Mouse (Mus musculus) yolk sac, embryonic 10.5 days (tissue): Measurements from ENCODE around the gene Vps53.

Experiments
- DNase-seq: peaks from one replicate; pipeline ENCODE4 v3.0.0-alpha.2; 2017; ENCODE audit warnings: low spot score

The Vps53 gene

DNA sequence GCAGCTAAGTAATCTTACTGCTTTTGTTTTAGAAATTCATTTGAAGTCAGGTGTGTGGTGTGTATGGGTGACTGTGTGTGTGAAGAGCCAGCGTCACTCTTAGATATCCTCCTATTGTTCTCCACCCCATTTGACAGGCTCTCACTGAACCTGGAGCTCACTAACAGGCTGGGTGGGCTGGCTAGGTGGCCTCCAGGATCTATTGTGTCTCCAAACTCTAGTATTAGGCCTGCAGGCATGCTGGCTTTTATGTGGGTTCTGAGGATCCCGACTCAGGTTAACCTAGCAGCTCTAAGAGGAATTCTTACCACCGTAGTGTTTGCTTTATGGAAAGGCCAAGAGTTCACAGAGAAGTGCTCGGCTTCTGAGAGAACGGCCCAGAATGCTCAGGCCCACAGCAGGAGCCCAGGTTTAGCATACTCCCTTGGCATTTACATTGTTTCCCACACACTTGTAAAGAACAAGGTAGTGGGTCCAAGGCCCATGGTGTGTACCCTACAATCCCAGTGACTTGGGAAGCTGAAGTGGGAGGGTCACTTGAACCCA, 128.4 kb downstream of the Vps53 start:
- no peak for DNase-seq

- no peak for DNase-seq
Observed at GRCm38 (mm10) chr11:76050509-76050908, 128.9 kb downstream of the Vps53 start.

GRCm38 (mm10) chr11:76045367-76045766, 134.1 kb downstream of the Vps53 start:
- no peak for DNase-seq

- DNase-seq = no peak
Observed at GRCm38 (mm10) chr11:76044468-76044867, 135.0 kb downstream of the Vps53 start.

DNA sequence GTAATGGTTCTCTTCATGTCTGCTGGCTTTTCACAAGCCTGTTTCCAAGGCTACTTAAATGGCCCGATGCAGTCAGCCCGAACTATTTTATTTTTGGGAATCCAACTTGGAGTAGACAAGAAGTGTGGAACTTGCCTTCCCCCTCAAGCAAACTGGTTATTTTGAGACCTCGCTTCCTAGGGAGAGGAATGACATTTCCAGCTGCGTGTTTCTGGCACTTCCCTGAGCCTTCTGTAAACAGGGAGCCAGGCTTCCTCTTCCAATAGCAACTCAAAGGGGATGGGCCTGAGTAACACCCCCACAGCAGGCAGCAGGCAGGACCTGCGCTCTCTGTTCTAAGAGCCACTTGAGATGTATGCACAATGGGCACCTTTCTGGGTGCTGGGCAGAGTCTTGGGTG, 136.6 kb downstream of the Vps53 start:
- DNase-seq = no peak

GRCm38 (mm10) chr11:76042041-76042638, 137.3 kb downstream of the Vps53 start:
- no peak for DNase-seq

GRCm38 (mm10) chr11:76040761-76041376, 138.6 kb downstream of the Vps53 start:
- no peak for DNase-seq

- no peak for DNase-seq
Observed at GRCm38 (mm10) chr11:76040106-76040505, 139.3 kb downstream of the Vps53 start.

DNA sequence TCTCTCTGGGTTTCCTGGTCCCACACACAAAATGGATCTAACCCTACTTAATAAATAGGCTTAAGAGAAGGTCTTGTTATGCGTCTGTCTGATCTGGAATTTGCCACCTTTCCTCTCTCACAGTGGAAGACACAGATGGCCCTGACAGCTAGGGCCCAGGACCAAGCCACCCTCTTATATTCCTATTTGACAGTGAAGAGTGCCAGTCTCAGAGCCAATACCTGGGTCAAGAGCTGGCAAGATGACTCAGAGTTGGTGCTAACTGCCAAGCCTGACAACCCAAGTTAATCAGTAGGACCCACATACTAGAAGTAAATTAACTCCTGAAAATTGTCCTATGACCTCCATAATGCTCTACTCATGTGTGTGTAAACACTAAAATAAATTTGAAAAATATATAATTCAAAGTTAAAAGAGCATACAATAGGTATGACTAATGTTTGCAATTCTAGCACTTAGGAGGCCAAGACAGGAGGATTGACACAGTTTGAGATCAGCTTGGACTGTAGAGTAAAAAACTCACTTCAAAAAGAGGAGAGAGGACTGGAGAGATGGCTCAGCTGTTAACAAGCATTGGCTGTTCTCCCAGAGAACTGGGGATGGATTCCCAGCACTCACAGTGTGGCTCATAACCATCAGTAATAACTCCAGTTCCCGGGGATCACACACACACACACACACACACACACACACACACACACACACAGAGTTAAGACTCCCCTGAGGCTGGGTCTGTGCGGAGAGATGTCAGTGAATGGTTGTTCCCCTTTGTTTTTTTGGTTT, 140.0 kb downstream of the Vps53 start:
- DNase-seq = no peak

DNA sequence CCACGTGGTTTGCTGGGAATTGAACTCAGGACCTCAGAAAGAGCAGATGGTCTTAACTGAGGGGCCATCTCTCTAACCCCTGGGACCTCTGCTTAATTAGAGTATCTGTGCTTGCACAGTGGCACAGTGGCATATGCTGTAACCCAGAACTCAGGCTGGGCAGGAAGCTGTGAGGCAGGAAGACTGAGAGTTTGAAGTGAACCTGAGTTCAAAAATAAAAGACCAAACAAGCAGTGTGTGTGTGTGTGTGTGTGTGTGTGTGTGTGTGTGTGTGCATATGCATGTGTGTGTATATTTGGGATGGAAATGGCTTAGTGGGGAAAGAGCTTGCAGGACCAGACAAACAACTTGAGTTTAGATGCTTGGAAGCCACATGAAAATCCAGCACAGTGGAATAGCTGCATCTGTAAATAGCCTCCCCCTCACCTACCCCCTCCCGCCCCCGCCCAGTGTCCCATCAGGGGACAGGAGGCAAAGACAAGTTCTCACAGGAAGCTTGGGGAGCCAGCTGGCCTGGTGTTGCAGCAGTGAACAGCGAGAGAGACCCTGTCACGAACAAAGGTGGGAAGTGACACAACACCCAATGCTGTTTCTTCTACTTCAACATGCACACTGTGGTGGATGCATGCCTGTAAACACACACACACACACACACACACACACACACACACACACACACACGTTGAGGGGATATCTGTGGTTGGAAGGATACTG, 141.7 kb downstream of the Vps53 start:
- no peak for DNase-seq

DNA sequence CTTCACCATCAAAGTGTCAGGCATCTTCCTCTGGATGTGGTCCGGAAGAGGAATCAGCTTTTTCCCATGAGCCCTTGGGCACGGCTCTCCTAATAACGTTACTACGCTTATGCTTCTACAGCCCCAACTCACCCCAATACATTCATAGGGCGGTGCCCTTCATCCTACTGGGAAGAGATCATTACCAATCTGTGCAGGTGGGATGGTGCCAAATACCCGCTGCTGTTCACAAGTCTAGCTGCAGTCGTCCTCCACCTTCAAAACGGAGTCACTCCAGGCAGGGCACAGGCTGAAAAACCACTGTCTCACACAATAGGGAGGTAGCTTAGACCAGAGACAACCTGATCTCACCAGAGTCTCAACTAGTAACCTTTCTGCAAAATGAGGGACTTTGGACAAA, 144.3 kb downstream of the Vps53 start:
- no peak for DNase-seq

GRCm38 (mm10) chr11:76033836-76034235, 145.6 kb downstream of the Vps53 start:
- no peak for DNase-seq

DNA sequence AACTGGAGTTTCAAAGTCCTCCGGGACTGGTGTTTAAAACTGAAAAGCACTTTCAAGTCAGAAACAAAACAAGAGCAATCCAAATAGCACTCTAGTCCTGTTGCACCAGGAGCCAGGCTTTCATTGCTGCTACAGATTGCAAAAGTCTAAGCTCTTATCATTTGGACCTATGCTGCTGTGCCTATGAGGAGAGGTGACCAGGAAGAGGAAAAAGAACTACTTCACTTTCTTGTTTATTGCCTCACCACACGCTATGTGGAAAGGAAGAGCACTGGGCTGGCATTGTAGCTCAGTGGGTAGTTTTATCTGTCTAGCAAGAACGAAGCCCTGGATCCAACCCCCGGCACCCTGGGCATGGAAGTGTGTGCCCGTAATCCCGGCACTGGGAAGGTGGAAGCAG, 146.1 kb downstream of the Vps53 start:
- no peak for DNase-seq

GRCm38 (mm10) chr11:76028072-76028465, 151.4 kb downstream of the Vps53 start:
- DNase-seq = peak; percentile 72

DNA sequence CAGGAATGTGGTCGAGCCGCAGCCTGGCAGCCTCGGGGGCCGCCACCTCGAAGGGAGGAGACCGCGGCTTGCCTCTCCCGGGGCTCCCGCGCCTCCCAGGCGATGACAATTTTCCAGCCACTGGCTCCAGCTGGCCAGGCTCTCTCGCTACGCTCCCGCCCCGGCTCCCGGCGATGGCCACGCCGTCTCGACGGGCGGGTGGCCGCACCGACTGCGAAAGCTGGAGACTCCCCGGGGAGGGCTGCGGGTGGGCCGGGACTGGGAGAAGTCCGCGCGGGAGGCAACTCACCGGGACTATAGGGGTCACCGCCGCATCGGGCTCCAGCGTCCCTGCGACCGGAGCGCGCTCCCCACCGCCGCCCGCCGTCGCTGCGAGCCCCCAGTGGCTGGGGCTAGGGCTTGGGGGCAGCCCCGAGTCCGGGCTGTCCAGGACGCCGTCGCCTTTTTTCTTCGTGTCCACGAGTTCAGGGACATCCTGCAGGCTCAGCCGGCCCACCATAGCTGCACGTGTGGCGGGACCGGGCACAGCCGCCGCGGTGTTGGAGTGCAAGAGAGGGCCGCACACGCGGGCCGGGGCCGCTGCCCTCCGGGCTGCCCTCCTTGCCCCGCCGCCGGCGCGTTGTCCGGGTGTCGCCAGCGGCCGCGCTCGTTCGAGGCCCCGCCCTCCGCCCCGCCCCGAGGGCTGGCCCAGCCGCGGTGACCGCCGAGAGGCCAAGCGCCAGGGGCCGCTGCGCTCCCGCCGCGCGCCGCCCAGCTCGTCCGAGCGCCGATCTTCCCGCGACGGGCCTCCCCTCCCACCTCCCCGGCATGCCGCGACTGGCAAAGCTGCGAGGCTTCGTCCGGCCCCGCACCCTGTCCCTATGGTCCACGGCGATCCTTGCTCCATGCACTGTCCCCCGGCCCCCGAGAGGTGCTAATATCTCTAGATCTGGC, 152.0 kb downstream of the Vps53 start, which contains the start of gene Rflnb:
Gene Rflnb (minus strand): TSS at position 644 of the 933 bp plus-strand sequence.
- peak; percentile 85 for DNase-seq

- DNase-seq = no peak
Observed at GRCm38 (mm10) chr11:76026527-76027138, 152.8 kb downstream of the Vps53 start.

DNA sequence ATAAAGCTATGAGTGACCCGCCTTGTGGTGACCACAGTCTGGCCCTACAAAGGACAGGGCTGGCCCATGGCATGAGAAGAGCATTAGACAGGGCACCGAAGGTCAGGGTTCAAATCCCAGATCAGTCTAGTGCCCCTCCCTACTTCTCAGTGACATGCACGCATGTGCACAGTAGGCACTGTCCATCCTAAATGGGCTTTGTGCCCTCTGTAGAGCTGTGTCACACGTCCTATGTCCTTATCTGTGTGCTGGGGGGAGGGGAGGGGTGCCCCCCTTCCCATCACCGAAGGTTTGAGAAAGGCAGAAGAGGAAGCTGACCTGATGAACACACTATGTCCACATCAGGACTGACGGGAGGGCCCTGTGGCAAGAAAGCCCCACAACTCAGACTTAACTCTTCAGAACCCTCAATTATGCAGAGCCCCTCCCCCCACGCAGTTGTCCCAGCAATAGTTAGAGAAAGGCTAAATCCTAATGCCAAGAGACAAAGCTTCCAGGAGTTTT, 154.3 kb downstream of the Vps53 start:
- DNase-seq = no peak

- DNase-seq = no peak
Observed at GRCm38 (mm10) chr11:76020916-76021315, 158.5 kb downstream of the Vps53 start.

DNA sequence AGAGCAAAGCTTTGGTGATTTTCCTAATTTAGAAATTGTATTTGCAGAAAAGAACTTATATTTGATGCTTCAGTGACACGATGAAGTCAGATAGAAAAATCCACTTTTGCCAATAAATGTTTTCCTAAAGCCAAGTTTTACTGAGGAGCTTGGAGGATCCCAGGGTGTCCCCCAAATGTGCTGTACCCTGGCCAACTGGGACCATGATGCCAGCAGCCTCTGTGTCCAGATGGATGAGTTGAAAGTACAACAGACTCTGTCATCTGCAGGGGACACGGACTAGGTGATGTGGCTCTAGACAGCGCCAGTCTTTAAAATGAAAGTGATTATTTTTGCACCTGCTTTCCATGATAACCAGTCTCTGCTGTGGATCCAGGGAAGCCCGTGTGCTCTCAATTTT, 159.6 kb downstream of the Vps53 start:
- no peak for DNase-seq

- no peak for DNase-seq
Observed at GRCm38 (mm10) chr11:76015814-76016213, 163.6 kb downstream of the Vps53 start.

GRCm38 (mm10) chr11:76015251-76015650, 164.2 kb downstream of the Vps53 start:
- DNase-seq = no peak
